Mouse (Mus musculus): Measurements from ENCODE around the gene Cacnb3.

- no peak for TF ChIP-seq EP300 (optimal IDR thresholded peaks at IDR 0.05)
- no peak for TF ChIP-seq CTCF (IDR thresholded peaks at IDR 0.05; ENCODE audit: low read depth)
Measured at GRCm38 (mm10) chr15:98612229-98612628, 18.4 kb upstream of the Cacnb3 start.
